Mouse (Mus musculus) gonadal fat pad, adult 2 months (tissue): ENCODE data around the gene Trmt11. TPM values are rescaled to one million over a fixed set of nuclear protein-coding genes. Genes with fewer than 3 reads are reported as not detected.
"Not testable (repeated sequence)": the region's sequence is repeated elsewhere in the genome, so short reads cannot be mapped to it uniquely, and the experiment has no call there.

ENCODE experiments used
- DNase-seq: peaks from one replicate; pipeline ENCODE4 v3.0.0-alpha.2; 2012; ENCODE audit warnings: low read depth
- polyA plus RNA-seq: library from polyadenylated mRNA; depleted of rRNA; stranded (reverse); fragments of >200 nt; gene quantifications from 2 replicates; pipeline ENCODE4 v1.2.3, GENCODE M21; 2012; rRNA removed

Trmt11 gene
- polyA plus RNA-seq, result 0.62 and 1.4 TPM in 2 replicates

DNA sequence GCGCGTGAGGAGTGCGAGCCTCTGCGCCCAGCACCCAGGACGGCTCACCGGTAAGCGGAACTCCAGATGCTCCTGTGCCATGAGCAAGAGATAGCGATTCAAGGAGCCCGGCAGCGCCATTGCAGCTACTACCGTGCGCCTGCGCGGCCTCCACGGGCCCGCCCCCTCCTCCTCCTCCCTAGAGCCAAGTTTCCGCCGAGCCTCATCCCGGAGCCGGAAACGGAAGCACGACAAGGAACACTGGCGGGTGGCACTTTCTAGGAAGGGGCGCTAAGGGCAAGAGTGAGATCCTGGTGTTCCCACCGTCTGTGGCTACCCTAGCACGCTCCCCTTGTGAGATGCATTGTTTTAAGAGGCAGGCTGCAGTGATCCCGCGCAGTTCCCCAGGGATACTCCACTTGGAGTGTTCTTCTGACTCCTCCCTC lies at the start of gene Trmt11:
TSS of gene Trmt11 (minus strand) at position 208 of the 425 bp plus-strand sequence.
- DNase-seq, result peak; percentile 27

DNA sequence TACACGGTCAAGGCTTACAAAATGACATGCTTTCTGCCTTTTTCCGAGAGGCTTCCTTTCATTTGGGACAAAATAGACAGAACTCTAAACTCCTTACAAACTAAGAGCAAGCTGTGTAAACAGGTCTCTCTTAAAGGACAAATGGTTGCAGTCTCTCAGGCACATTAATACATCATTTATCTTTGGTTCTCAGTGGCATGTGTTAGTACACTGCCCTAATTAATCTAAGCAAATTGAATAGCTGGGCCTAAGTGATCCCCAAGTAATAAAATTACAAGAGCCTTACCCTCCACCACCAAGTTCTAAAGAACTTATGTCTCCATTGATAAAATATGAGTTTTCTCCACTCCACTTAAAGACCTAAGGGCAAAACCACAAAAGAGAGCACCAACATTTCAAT lies 47.1 kb upstream of the Trmt11 start:
- no peak for DNase-seq

GRCm38 (mm10) chr10:30638216-30638615 lies 37.7 kb upstream of the Trmt11 start:
- no peak for DNase-seq

DNA sequence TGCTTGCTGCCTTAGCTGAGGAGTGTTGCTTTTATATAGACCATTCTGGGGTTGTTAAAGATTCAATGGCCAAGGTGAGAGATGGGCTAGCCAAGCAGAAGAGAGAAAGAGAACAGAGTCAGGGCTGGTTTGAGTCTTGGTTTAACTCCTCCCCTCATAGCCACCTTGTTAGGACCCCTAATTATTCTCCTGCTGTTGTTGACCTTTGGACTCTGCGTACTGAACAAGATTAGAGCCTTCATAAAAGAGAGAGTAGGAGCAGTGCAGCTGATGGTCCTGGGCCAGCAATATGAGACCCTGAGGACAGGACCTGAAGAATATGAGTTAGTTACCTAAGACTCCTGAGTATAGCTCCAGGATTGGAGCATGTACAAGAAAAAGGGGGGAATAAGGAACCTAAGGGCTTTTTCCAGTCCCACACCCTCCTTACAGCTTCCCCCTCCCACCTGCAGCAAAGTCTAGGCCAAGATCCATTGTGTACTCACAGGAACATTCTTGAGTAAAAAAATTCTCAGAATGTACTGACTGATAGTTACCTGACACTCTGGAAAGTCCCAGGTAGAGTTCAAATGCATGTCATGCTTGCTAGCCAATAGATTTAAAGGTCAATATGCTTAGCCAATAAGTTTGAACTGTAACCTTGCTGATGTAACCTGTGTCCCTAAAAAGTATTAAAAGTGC lies 36.1 kb upstream of the Trmt11 start:
- DNase-seq, result not testable (repeated sequence)

GRCm38 (mm10) chr10:30632718-30633117 lies 32.2 kb upstream of the Trmt11 start:
- no peak for DNase-seq

- DNase-seq, result no peak
Observed at GRCm38 (mm10) chr10:30629977-30630376, 29.4 kb upstream of the Trmt11 start.

DNA sequence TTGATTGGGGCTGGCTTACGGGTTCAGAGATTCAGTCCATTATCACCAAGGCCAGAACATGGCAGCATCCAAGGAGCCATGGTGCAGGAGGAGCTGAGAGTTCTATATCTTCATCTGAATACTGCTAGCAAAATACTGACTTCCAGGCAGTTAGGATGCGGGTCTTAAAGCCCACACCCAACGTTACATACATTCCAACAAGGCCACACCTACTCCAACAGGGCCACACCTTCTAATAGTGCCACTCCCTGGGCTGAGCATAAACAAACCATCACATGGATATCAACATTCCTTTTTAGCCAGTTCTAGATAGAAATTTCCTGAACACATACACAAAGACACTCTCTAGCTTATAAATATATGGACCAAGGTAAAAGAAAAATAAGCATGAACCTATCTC lies 29.0 kb upstream of the Trmt11 start, which contains the start of gene Hint3:
TSS of gene Hint3 (minus strand) at position 120 of the 400 bp plus-strand sequence.
- DNase-seq, result no peak

DNA sequence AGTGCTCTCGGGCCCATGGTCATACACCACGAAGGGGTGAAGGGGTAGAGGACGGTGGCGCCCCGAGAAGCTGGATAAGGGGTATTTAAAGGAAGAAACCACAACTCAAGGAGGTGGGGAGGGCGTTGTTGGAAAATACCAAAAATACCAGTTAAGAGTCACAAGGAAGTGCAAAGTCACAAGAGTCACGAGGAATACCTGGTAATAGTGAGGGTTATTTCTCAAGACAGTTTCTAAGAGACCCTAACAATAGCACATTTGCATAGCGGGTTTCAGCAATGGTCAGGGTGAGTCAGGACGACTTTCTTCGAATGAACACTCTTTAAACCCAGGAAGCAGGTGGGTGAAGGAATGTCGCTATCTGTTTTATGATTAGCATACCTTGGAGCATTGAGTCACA lies 27.9 kb upstream of the Trmt11 start:
- not testable (repeated sequence) for DNase-seq

GRCm38 (mm10) chr10:30627548-30627947 lies 27.0 kb upstream of the Trmt11 start:
- DNase-seq, result no peak

DNA sequence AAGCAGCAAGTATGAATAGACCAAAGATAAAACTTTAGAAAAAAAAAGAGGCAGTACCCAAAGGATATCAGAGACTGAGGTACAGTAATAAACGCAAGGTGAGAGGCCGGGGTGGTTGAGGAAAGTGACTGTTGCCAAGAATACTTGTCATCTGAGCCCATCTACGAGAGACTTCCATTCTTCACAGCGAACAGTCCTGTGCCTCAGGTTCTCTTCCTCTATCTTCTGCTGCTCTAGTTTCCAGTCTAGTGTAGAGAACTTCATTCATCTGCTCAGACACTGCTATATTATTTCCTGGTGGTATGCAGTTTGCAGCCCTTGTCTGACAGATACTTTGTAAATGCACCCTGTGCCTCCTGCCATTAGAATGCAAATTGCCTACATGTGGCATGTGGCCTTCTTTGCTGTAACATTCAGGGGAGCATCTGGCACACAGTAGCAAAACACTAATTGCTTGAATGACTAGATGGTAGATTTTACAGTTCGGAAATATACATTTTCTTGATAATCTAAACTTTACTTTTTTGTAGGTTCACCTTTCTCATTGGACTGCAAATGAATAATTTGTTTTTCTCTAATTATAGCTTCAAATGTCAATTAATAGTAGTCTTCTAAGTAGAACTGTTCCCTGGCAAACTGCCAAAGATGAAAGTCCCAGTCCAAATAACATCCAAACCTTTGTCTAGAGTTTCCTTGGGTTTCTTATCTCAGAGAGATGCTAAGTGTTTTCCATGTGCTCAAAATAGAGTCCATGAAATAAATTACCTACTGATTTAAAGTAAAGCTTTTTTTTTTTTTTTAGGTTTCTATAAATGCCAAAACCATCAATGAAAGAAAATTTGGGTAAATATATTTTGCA lies 23.8 kb upstream of the Trmt11 start:
- no peak for DNase-seq

DNA sequence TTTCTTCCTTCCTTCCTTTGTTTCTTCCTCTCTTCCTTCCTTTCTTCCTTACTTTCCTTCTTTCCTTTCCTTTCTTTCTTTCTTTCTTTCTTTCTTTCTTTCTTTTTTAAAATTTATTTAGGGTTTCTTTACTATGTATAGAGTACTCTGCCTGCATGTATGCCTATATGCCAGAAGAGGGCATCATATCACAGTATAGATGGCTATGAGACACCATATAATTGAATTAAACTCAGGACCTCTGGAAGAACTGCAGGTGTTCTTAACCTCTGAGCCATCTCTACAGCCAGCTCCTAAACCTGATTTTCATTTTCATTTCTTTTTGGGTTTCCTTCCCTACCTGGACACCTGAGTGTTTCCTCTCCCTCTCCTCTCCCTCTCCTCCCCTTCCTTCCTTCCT lies 22.4 kb upstream of the Trmt11 start:
- DNase-seq, result no peak

GRCm38 (mm10) chr10:30618918-30619210 lies 18.3 kb upstream of the Trmt11 start:
- no peak for DNase-seq

- DNase-seq, result peak; percentile 68
Observed at GRCm38 (mm10) chr10:30618091-30618917, 17.8 kb upstream of the Trmt11 start.

- no peak for DNase-seq
Observed at GRCm38 (mm10) chr10:30613039-30613438, 12.5 kb upstream of the Trmt11 start.

DNA sequence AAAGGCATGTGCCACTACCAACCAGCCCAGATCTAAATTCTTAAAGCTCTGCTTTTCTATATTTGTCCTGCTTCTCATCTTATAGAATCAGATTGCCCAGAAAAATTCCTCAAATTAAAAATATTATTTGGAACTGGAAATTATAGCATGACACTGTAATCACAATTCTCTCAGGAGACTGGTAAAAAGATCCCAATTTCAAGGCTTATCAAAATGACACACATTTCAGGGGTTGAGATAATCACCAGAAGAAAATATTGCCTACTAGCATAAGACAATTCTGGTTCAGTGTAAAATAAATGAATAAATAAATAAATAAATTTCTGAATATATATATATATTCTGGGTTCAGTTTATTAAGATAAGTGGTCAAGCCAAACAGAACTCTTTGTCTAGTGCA lies 9.1 kb upstream of the Trmt11 start:
- no peak for DNase-seq

DNA sequence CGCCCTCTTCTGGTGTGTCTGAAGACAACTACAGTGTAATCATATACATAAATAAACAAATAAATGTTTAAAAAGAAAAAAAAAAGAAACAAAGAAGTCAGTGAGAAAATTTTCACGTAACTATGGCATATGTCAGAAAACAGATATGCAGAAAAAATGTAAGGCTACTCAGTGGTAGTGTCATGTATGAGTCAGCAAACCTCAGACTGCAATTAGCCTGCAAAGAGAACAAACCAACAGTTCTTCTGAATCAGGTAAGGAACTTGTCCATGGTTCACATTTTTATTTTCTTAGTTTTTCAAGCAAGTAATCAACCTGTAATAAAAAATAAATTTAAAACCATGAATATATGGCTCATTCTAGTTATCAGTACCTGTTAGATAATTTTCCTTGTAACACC lies 7.6 kb upstream of the Trmt11 start:
- no peak for DNase-seq

GRCm38 (mm10) chr10:30600094-30600534 lies 435 bp downstream of the Trmt11 start:
- DNase-seq, result no peak

GRCm38 (mm10) chr10:30587037-30587436 lies 13.5 kb downstream of the Trmt11 start:
- DNase-seq, result no peak

DNA sequence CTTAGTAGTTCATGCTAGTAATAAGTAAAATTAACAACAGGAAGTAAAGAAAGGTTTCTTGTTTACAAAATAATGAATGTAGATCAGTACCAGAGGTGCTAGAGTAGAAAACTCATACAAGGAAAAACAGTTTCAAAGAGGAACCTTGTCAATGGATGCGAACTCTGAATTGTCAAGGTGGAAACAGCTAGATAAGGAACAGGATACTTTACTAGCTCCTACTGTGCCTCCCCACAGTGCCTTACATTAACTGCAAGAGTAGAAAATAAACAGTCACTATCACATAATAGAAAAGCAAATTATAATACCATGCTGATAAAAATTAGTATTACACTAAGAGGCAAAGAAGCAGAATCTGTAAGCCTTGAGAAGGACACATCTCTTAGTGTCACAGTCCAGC lies 14.9 kb downstream of the Trmt11 start:
- DNase-seq, result no peak

- no peak for DNase-seq
Observed at GRCm38 (mm10) chr10:30577670-30578280, 22.8 kb downstream of the Trmt11 start.

DNA sequence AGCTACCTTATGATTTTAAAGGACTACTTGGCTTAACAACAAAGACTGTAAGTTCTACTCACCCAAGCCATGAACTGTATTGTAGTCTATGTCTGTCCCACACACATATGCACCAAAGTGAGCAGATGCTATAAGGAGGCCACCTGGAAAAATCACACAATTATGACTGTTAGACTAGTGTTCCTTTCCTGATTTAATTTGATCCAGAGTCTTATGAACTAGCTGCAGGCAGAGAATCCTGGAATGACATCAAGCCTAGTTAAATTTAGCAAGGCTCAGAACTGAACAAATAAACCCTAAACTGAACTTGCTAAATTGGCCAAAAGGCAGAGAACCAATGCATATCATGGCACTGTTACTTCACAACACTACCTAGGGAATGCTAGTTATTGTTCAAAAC lies 34.2 kb downstream of the Trmt11 start:
- DNase-seq, result no peak

GRCm38 (mm10) chr10:30564651-30565050 lies 35.9 kb downstream of the Trmt11 start:
- DNase-seq, result no peak
